Mouse (Mus musculus): ENCODE measurements around the gene Map6. TPM values are rescaled to one million over a fixed set of nuclear protein-coding genes. Genes with fewer than 3 reads are reported as not detected.
"Not testable (repeated sequence)": the region's sequence is repeated elsewhere in the genome, so short reads cannot be mapped to it uniquely, and the experiment has no call there.

Map6 gene
- total RNA-seq, 2 experiments from 2014 or later, result 2.9 to 3.3 TPM

DNA sequence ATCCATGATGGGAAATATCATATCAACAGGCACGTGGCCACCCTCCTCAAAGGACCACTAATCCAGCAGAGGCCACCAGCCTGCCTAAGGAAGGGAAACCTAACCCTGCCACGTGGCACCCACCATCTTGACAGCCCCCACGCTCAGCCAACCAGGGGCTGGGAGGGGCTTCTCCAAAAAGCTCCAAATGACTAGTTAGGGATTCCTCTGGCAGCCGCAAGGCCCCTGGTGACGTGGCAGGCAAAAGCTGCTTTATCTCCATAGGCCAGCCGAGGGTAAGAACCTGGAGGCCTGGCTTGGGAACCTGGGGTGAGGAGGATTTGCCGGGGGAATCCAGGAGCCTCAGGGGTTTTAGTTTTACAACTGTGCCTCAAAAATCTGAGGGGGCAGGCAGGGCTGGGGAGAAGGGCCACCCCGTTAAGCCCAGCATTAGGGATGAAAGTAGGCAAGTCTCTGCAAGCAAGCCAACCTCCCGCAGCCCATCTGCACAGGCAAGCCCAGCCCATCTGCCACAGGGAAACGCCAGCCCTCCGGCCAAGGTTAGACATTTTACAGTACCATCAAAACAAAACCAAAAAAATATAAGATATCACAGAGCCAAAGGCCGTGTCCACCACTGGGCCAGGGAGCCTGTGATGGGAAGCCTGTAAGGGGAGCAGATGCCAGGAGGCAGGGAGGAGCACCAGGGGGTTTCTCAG is 84.0 kb downstream of the Map6 start:
- intact Hi-C loops (cut with DNase I), result no loop called here
- DNase-seq, result peak in 1 of 2 experiments; percentile 50

DNA sequence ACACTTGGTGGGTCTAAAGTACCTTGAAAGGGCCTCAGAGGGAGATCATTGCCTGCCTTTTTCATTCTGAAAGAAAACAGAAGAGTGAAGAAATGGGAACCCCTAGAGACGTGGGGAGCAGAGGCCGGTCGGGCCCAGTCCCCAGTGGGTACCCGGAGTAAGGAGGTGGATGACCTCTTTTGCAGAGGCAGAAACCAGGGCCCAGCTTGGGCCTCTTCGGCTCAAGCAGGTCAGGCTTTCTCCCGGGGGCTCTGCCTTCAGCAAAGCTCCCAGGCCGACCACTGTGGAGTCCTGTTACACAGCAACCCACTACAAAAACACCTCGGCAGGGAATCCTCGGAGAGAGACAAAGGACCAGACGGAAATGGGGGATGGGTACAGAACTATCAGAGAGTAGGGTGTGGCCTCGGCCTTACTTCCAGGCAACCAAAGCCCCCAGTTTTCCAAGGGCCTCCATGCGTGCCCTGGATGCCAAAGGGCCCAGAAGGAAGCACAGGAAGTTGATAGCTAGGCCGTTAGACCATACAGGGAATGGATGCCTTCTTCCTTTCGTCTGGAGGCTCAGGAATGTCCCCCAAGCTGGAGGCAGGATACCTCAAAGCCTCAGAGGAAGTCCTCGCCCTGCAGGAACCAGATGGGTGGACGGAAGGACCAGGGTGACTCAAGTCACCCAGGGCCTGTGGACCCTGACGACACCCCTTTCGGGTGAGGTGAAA is 84.7 kb downstream of the Map6 start:
- intact Hi-C loops (cut with DNase I), result no loop called here

DNA sequence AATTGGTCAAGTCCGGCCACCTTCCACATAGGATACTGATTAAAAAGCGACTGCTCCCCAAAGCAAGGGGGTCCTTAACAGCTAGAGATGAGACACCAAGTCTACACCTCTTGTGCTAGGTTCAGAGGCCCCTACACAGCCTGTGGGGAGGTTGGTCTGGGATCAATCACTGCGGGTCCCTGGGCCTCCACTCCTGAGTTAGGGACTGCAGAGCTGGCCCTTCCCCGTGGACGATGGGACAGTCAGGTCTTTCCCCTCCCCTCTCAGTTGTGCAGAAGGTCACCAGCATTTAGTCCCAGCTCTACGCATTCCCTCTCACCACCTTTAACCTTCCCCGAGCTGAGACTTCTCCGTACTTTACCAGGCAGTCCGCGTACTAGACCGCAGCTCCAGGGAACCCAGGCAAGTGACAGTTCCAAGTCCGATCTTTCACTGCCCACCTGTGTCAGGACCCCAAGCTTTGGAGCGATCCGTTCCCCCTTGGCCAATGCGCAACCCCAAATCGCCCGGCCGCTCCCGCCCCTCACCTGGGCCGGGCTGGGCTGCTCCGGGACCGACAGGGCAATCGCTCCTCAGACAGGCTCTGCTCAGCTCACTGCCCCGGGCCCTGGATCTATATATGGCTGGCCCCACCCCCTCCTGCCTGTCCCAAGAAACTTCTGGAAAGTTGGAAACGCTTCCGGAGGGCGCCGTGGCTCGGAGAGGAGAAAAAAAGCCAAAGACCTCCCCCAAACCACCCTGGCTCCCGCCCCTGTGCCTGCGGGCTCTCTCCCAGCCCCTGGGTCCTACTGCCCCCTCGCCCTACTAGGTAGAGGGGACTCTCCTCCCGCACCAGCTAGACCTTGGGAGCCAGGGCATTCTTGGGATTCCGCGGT is 85.5 kb downstream of the Map6 start, which contains the start of gene Serpinh1:
Gene Serpinh1, minus strand, starts transcription at position 714 of the 875 bp plus-strand sequence.
- peak; percentile 90 to 91 for DNase-seq
- intact Hi-C loops (cut with DNase I), result no loop called here

More for the DNA sequence above, 84.7 kb downstream of the Map6 start:
- DNase-seq, result peak; percentile 49 to 73

DNA sequence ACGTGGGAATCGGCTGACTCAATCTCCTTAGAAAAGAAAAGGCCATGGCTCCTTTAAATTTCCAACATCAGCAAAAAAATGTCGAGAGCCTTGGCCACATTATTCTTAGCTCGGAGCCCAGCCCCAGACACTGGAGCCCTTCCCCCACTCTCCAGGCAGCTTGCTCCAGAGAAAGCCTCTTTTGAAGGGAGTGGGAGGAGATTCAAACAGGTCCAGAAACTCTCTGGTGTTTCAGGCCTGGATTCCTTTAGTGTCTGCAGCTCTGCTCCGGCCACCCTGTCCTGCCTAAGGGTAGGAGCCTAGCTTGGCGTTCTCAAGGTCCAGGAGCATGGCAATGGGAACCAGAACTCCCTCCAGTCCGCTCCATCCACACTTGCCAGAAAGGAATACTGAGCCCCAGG is 88.5 kb downstream of the Map6 start:
- intact Hi-C loops (cut with DNase I), result no loop called here

DNA sequence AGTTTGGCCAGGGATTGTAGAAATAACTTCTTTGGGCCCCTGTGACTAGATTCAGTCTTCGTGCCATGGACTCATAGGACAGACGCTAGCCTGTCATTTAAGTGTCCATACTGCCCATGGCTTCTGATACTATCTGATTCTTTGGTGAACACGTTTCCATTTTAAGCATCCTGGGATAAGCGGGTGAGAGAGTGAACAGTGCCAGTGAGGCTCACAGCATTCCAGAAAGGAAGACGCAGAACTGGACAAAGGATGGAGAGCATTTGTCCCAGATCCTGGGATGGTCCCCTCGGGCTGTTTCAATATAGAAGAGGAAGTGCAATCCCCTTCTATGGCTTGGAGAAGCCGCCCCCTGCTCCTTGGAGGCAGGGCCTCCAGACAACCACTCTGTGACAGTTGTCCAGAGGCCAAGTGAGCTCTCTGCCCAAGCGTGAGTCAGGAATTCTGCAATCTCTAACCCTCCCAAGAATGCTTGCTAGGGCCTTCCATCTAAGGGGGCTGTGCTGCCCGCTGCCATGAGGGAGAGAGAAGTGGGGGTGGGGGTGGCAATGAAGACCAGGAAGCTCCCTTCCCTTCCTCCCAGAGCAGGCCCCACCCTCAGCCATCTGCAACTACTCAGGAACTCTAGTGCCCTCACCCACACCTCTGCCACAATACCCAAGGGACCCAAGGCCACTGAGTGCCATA is 89.1 kb downstream of the Map6 start:
- intact Hi-C loops (cut with DNase I), result no loop called here
- DNase-seq, result peak; percentile 59 to 71

More for the DNA sequence above, 88.5 kb downstream of the Map6 start:
- peak; percentile 74 to 78 for DNase-seq

DNA sequence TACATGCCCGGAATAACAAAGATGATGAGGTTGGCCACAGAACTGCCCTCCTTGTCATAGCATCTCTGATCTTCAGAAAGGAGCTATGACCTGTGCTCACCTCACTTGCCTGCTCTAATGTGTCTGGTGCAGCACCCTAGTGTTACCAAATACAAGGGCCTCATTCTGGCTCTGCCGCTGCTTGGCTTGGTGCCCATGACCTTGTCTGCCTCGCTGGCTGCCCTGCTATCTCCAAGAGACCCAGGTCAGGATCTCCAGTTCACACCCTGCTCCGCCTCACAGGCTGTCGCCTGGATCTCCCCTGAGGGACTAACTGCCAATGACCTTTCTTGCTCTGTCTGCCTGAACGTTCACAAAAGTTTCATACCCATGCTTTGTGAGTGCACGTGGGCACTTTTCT is 90.0 kb downstream of the Map6 start:
- intact Hi-C loops (cut with DNase I), result no loop called here
- peak; percentile 60 to 64 for DNase-seq

DNA sequence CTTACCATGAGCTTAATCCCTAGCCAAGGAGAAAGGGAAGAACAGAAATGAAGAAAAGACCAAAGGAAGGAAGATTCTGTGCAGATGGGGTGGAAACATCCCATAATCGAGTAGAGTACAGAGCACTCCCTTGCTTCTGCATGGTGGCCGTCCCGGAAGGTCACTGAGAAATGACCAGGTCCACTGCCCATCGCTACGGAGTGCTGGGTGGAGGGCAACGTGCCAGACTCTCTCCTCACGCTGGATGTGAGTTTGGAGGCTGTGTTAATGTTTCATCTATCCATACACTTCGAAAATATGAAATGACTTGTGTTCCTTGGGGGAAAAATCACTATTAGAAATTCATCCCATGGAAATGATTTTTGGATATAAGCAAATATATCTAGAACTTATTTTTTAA is 91.1 kb downstream of the Map6 start:
- intact Hi-C loops (cut with DNase I), result no loop called here
- no peak for DNase-seq

DNA sequence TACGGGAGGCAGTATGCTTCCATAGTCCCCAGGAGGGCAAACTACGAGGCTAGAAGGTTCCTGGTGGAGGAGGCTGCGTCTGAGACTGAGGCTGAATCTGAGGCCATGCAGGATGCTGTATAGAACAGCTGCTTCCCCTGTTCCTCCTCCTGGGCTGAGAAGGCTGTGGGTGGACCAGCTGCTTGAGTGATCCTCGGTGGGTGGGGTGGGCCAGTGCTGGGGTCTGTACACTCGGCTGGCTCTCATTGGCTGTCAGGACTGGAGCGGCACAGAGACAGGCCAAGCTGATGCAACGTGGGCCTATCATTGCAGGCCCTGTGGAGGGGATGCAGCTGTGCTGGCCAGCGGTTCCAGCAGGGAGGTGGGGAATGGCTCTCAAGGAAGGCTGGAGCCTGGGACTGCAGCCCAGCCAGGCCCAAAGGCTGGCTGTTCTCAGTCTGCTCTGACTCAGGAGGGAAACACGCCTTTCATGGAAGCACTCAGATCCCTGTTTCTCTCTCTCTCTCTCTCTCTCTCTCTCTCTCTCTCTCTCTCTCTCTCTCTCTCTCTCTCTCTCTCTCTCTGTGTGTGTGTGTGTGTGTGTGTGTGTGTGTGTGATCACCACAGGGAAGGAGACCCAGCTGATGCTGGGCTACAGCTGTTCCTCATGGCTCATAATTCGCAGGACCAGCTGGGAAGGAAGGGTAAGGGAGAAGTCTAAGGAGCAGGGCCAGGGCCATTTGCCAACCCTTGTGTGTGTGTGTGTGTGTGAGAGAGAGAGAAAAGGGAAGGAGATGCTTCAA is 93.0 kb downstream of the Map6 start:
- intact Hi-C loops (cut with DNase I), result loop anchor here (1.0 kb wide), 1 partner anchor 10 kb away; no protein-coding TSS in a partner anchor

DNA sequence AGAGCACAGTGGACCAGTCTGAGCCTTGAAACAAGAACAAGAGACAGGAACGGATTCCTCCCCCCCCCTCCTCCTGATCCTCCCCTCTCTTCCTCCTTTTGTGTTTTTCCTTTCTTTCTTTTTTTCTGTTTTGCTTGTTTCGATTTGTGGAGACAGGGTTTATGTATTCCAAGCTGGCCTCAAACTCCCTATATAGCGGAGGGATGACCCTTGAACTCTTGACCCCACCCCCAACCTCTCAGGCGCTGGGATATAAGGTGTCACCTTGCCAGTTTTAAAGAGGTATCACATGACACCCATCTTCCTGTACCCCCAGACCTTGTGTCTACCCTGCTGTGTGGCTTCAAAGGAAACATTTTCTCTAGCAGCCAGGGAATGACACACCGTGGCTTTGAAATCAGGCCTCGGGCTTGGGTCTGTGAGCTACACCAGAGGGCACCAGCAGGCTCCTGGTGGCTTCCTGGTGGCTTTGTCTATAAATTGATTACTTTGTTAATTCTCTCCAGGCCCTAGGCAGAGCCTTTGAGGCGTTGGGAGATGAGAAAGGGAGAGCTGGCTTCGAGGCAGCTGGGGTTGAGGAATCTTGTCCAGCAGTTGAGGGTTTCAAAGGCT is 93.7 kb downstream of the Map6 start:
- intact Hi-C loops (cut with DNase I), result loop anchor here (1.0 kb wide), 1 partner anchor 11 kb away; no protein-coding TSS in a partner anchor

More for the DNA sequence above, 93.0 kb downstream of the Map6 start:
- peak; percentile 77 to 79 for DNase-seq

DNA sequence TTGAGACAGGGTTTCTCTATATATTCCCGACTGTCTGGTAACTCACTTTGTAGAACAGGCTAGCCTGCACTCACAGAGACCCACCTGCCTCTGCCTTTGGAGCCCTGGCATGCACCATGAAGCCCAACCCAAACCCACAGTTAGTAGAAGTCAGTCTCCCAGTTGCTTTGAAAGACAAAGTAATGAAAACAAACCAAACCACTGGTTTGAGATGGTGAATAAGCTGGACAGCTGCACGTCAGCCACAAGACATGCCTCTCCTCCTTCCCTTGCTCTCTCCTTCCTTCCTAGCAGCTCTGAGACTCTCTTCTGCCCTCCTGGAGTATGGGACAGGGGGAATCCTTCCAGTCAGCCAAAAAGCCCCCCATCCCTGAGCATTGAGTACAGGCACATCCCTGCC is 94.9 kb downstream of the Map6 start:
- intact Hi-C loops (cut with DNase I), result no loop called here

More for the DNA sequence above, 93.7 kb downstream of the Map6 start:
- no peak for DNase-seq

DNA sequence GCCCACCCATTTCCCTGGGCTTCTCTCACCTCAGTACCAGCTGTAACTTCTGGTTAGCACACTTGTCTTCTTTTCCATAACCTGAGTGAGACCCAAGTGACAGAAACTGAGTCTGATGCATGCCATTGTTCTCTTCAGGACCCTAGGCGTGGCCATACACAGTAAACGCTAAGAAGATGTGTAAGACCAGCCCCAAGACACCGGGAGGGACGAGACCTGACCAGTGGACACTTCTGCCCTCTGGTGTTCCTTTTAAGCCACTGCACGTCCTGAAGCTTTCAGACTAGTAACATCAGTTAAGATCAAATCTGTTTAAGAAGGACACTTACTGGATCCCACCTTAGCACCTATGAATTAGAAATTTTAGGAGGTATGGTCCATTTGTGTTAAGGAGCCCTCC is 97.8 kb downstream of the Map6 start:
- peak; percentile 72 to 77 for DNase-seq
- intact Hi-C loops (cut with DNase I), result loop anchor here (1.0 to 5.0 kb wide), 2 partner anchors 33 to 93 kb away; no protein-coding TSS in a partner anchor

More for the DNA sequence above, 94.9 kb downstream of the Map6 start:
- no peak for DNase-seq

DNA sequence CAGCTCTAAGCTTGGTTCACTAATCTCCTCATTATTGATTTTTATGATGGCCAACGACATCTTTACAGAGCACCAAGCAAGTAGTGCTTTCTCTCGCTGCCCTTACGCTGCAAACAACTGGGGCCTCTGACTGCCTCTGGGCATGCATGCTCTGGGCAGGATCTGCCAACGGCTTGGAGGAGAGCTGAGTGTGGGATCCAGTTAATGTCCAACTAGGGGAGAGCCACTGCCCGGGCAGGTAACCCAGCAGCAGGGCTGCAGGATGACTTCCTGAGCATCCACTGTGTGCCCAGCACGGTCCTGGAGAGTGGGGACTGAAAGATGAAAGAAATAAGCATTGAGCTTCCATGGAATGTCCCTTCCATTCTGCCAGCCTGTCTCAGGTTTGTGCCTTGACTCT is 99.5 kb downstream of the Map6 start:
- intact Hi-C loops (cut with DNase I), result loop anchor here (5.0 kb wide), 1 partner anchor 94 kb away; no protein-coding TSS in a partner anchor
- no peak for DNase-seq

DNA sequence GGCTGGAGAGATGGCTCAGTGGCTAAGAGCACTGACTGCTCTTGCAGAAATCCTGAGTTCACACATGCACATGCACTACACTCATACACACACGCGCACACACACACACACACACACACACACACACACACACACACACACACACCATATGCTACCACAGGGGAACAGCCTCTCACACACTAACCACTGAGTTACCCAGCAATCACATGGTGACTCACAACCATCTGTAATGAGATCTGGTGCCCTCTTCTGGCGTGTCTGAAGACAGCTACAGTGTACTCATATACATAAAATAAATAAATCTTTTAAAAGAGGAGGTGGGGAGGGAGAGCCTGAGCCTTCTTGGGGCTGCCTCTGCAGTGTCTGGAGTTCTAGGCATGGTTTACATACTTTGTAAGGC is 107.1 kb downstream of the Map6 start:
- DNase-seq, result not testable (repeated sequence)
- intact Hi-C loops (cut with DNase I), result loop anchor here (10.0 kb wide), 1 partner anchor 170 kb away; no protein-coding TSS in a partner anchor

DNA sequence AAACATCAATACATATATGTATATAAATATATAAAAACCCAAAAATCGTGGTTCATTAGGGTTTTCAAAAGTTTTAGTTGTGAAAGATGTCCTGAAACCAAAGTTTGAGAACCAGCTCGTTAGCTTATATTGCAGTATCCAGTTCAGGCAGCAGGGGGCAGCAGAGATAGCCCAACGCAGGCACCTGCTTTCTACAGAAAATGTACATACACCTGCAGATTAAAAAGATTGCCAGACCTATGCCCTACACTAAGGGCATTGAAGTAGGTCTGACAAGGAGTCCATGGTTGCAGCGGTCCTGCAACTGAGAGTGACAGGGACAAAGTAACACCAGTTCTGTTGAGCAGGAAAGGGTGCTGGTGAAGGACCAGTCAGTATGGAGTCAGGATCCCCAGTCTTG is 108.2 kb downstream of the Map6 start:
- DNase-seq, result peak; percentile 84 to 92
- intact Hi-C loops (cut with DNase I), result loop anchor here (1.0 to 10.0 kb wide), 2 partner anchors 75 to 169 kb away; no protein-coding TSS in a partner anchor

DNA sequence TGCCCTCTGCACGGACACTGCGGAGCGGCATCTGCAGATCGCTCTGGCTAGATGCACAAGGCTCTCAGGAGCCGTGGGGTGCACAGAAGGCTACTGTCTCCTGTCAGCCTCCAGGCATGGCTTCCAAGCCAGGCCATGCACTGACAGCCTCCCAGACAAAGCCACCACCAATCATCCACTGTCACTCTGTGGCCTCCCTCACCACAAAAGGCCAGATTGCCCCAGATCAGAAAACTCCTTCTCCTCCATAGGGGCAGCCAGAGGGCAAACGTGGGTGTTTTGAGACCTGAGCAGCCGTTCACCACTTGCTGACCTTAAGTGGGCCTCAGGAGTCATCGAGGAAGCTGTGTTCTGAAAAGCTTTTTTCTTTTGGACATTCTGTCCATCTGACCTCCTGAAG is 111.6 kb downstream of the Map6 start:
- intact Hi-C loops (cut with DNase I), result loop anchor here (10.0 kb wide), 1 partner anchor 166 kb away; no protein-coding TSS in a partner anchor

DNA sequence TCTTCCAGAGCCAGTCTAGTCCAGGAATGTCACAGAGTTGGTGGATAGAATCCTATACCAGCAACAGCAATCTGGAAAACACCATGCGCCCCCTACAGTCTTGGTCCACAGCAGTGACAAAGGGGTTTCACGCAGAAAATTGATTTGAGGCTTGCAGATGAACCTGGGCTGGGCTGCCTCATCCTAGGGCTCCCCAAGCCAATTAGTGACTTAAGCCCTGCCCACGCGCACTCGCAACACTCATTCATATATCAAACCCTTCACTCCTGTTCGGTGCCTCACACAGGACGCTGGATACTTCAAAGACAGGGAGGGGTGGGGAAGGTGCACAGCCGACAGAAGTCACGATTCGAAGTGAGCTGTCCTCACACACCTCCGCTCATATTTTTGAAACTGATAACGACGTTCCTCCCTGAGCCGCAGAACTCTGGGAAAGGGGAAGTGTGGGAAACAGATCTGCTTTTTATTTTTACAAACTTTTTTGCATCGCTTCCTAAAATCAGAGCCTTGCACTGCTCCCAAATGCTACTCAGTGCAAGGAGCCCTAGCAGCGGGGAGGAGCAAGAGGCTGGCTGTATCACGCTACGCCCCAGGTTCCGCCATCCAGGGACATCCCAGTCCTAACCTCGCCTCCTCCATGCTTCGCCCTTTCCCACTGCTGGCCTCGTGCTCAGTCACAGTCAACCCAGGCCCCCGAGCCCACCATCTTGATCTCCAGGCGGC is 113.4 kb downstream of the Map6 start:
- intact Hi-C loops (cut with DNase I), result loop anchor here (5.0 kb wide), 1 partner anchor 1112 kb away; the partner anchor contains the start of gene Ucp2
- no peak for DNase-seq

More for the DNA sequence above, 111.6 kb downstream of the Map6 start:
- DNase-seq, result no peak

DNA sequence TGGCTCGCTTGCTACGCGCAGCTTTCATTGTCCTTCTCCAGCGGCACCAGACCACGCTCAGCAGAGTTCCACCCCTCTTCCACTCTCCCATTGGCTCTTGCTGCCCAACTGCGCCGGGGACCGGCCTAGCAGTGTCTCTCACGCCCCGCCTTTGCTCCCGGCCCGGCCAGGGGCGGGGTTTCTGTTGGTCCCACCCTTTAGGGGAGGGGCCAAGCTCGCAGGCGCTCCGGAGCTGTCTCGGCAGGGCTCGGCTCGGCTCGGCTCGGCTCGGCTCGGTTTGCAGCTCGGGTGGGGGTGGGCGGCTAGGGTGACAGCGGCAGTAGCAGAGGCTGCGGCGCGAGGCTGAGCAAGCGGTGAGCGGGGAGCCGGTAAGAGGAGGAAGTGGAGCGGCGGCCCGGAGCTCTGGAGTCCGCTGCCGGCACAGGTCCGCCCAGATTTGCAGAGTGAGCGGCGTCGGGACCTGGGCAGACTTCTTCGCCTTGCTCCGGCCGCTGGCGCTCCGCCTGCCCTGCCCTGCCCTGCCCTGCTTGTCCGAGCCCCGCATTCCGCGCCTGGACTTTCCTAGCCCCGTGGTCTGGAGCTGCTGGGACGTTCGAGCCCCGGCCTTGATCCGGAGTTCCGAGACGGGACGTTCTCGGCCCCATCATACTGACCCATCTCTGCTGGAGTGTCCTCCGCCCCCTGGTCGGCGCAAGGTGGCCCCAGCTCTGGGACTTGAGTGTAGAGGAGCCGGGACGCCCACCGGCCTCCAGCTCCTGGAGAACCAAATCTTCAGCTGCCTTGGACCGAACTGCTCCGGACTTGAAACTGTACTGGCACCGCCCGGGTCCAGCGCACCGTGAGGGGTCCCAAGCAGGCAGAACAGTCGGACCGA is 114.2 kb downstream of the Map6 start, which contains the start of gene Gdpd5:
Gene Gdpd5, plus strand, starts transcription at position 201 of the 874 bp plus-strand sequence.
- intact Hi-C loops (cut with DNase I), result loop anchor here (2.0 to 5.0 kb wide), 2 partner anchors 29 to 1111 kb away; partner anchors contain the start of gene Ucp2

More for the DNA sequence above, 114.2 kb downstream of the Map6 start, which contains the start of gene Gdpd5:
- DNase-seq, result peak; percentile 100

Data from heart, postnatal 36 days (tissue).